Mouse (Mus musculus): ENCODE results near the gene Yipf3. TPM values are rescaled to one million over a fixed set of nuclear protein-coding genes. Genes with fewer than 3 reads are reported as not detected.

Yipf3 gene
- polyA plus RNA-seq, 1 experiment, result 78.3 TPM

DNA sequence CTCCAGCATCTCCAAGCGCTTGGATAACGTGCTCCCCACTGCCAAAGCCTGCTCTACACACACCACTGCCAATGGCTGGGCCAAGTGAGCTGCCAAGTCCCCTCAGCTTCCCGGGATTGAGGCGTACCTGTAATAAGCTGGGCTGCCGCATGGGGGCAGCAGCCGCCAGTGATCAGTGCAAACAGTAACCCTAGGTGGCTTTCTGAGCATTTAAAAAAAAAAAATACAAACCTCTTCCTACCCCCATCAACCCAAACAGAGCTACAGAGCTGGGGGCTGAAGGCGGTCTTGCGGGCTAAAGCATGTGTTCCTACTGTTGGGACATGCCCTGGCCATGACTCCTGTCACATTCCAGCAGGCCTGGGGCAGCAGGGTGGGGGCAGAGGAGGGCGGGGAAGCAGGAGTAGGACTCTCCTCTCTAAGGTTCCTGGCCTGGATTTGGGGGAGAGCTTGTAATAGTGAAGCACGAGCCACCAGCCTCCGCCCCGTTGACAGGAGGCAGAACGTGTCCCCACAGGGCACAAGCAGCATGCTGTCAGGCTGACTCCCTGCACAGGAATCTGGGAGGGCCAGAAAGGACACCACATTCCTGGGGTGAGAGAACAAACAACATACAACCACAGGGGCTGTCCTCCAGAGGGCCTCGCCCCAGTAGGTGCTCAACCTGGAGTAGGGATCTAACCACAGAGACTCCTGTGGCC lies 18.2 kb downstream of the Yipf3 start:
- no peak for TF ChIP-seq MYOG (IDR thresholded peaks at IDR 0.05; ENCODE audit: control insufficient read depth, extremely low read depth, insufficient read length)
- TF ChIP-seq FOSL1 (IDR thresholded peaks at IDR 0.05; ENCODE audit: insufficient read depth, low read length, poor library complexity, severe bottlenecking), result no peak
- TF ChIP-seq CEBPB (IDR thresholded peaks at IDR 0.05; ENCODE audit: low read depth), result no peak
- TF ChIP-seq CTCF (IDR thresholded peaks at IDR 0.05; ENCODE audit: control insufficient read depth, insufficient read depth, insufficient read length), result peak; percentile 67
- no peak for TF ChIP-seq USF1 (IDR thresholded peaks at IDR 0.05; ENCODE audit: low read depth)
- peak; percentile 14 for TF ChIP-seq MYOD1 (IDR thresholded peaks at IDR 0.05; ENCODE audit: control insufficient read depth, insufficient read length, low read depth)
- TF ChIP-seq MAX (IDR thresholded peaks at IDR 0.05), result peak; percentile 96
- peaks cover 81% of the 10 kb centered on the region for H3K79me2 ChIP-seq (ENCODE audit: control insufficient read depth, insufficient read depth)
- H3K36me3 ChIP-seq (ENCODE audit: control insufficient read depth, insufficient read depth), result peaks cover 74% of the 10 kb centered on the region

DNA sequence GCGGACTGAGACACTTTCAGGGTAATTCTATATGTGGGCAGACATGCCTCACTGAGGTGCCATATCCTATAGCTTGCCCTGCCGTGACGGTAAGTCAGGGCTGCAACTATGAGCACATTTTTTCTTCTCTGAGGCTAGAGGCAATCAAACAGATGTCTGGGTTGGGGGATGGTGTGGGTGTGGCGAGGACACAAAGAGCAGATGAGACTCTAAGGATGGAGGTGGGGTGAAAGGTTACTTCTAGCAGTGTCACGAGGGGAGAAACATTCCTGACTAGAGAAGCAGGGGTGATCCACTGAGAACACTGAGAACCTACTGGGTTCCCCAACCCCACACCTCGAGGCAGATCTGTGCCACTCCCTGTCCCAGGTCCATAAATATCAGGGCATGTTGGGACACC lies 19.1 kb downstream of the Yipf3 start:
- TF ChIP-seq CEBPB (IDR thresholded peaks at IDR 0.05; ENCODE audit: low read depth), result no peak
- TF ChIP-seq MAX (IDR thresholded peaks at IDR 0.05), result no peak
- TF ChIP-seq FOSL1 (IDR thresholded peaks at IDR 0.05; ENCODE audit: insufficient read depth, low read length, poor library complexity, severe bottlenecking), result no peak
- TF ChIP-seq MYOD1 (IDR thresholded peaks at IDR 0.05; ENCODE audit: control insufficient read depth, insufficient read length, low read depth), result no peak
- TF ChIP-seq CTCF (IDR thresholded peaks at IDR 0.05; ENCODE audit: control insufficient read depth, insufficient read depth, insufficient read length), result no peak
- no peak for TF ChIP-seq MYOG (IDR thresholded peaks at IDR 0.05; ENCODE audit: control insufficient read depth, extremely low read depth, insufficient read length)
- TF ChIP-seq USF1 (IDR thresholded peaks at IDR 0.05; ENCODE audit: low read depth), result no peak
- Histone ChIP-seq H3K36me3 (ENCODE audit: control insufficient read depth, insufficient read depth) (peaks cover 72% of the 10 kb centered on the region), H3K4me3 (ENCODE audit: insufficient read depth, poor library complexity, severe bottlenecking) (no peak overlapping the region), H3K27me3 (ENCODE audit: control insufficient read depth, insufficient read depth, insufficient read length) (no peaks in the 10 kb centered on the region), H3K79me2 (ENCODE audit: control insufficient read depth, insufficient read depth) (peaks cover 90% of the 10 kb centered on the region), H3ac (ENCODE audit: control insufficient read depth, insufficient read length, low read depth) (peak overlapping the region; percentile 20), H3K79me3 (ENCODE audit: low read depth) (peaks cover 56% of the 10 kb centered on the region)

More for the DNA sequence above, 18.2 kb downstream of the Yipf3 start:
- Histone ChIP-seq H3K4me3 (ENCODE audit: insufficient read depth, poor library complexity, severe bottlenecking) (no peak overlapping the region), H3K79me3 (ENCODE audit: low read depth) (peaks cover 47% of the 10 kb centered on the region), H3ac (ENCODE audit: control insufficient read depth, insufficient read length, low read depth) (peak overlapping the region; percentile 38), H3K27me3 (ENCODE audit: control insufficient read depth, insufficient read depth, insufficient read length) (no peaks in the 10 kb centered on the region)

DNA sequence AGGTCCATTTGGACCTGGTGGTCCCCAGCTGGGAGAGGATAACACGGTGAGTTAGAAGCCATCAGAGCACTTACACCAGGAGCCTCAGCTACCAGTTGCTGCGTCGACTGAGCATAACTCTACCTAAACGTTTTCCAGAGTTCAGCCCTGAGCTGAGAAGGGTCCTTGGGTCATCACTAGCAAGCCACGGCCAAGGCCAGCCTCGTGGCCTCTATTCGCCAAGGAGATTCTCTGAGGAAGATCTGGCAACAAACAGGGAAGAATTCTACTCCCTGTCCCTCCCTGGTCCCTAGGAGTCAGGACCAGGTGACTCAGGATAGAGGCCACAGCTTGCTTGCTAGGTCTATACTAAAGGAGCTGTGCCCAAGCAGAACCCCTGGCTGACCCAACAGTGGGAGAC lies 19.6 kb downstream of the Yipf3 start:
- peaks cover 94% of the 10 kb centered on the region for H3K79me2 ChIP-seq (ENCODE audit: control insufficient read depth, insufficient read depth)
- no peak overlapping the region for H3K4me3 ChIP-seq (ENCODE audit: insufficient read depth, poor library complexity, severe bottlenecking)
- no peak for TF ChIP-seq CTCF (IDR thresholded peaks at IDR 0.05; ENCODE audit: control insufficient read depth, insufficient read depth, insufficient read length)
- no peak for TF ChIP-seq USF1 (IDR thresholded peaks at IDR 0.05; ENCODE audit: low read depth)
- no peak for TF ChIP-seq MYOD1 (IDR thresholded peaks at IDR 0.05; ENCODE audit: control insufficient read depth, insufficient read length, low read depth)
- H3K79me3 ChIP-seq (ENCODE audit: low read depth), result peaks cover 59% of the 10 kb centered on the region
- no peaks in the 10 kb centered on the region for H3K27me3 ChIP-seq (ENCODE audit: control insufficient read depth, insufficient read depth, insufficient read length)
- H3ac ChIP-seq (ENCODE audit: control insufficient read depth, insufficient read length, low read depth), result no peak overlapping the region
- H3K36me3 ChIP-seq (ENCODE audit: control insufficient read depth, insufficient read depth), result peaks cover 67% of the 10 kb centered on the region

DNA sequence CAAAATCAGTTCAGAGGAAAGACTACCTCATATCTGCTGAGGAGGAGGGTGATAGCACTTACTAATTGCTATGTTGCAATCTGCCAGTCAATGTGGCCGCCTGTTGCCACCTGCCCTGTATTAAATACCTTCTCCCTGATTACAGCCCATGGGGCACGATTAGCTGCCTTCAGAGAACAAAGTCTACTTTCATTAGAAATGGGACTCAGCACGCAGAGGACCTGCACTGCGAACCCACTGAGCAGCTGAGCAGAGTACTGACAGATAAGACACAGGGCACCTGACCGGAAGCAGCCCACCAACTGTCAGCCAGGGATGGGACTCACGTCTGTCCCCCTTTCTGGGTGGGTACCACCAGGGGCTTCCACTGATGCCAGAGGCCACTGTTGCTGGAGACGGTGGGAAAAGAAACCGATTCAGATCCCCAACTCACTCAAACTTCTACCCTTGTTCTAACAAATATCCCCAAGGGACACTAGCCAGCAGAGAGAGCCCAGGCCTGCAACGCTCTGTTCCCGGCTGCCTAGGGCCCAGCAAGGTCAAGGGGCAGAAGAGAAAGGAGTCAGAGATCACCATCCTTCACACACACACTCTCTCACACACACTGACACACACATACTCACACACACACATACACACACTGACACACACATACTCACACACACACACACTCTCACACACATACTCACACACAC lies 20.3 kb downstream of the Yipf3 start:
- Histone ChIP-seq H3K79me3 (ENCODE audit: low read depth) (peaks cover 65% of the 10 kb centered on the region), H3ac (ENCODE audit: control insufficient read depth, insufficient read length, low read depth) (no peak overlapping the region), H3K79me2 (ENCODE audit: control insufficient read depth, insufficient read depth) (peaks cover 94% of the 10 kb centered on the region), H3K36me3 (ENCODE audit: control insufficient read depth, insufficient read depth) (peaks cover 62% of the 10 kb centered on the region), H3K4me3 (ENCODE audit: insufficient read depth, poor library complexity, severe bottlenecking) (no peak overlapping the region), H3K27me3 (ENCODE audit: control insufficient read depth, insufficient read depth, insufficient read length) (no peaks in the 10 kb centered on the region)
- TF ChIP-seq CEBPB (IDR thresholded peaks at IDR 0.05; ENCODE audit: low read depth) (no peak), FOSL1 (IDR thresholded peaks at IDR 0.05; ENCODE audit: insufficient read depth, low read length, poor library complexity, severe bottlenecking) (no peak), MAX (IDR thresholded peaks at IDR 0.05) (no peak), CTCF (IDR thresholded peaks at IDR 0.05; ENCODE audit: control insufficient read depth, insufficient read depth, insufficient read length) (no peak), MYOD1 (IDR thresholded peaks at IDR 0.05; ENCODE audit: control insufficient read depth, insufficient read length, low read depth) (no peak), USF1 (IDR thresholded peaks at IDR 0.05; ENCODE audit: low read depth) (no peak), MYOG (IDR thresholded peaks at IDR 0.05; ENCODE audit: control insufficient read depth, extremely low read depth, insufficient read length) (no peak)

DNA sequence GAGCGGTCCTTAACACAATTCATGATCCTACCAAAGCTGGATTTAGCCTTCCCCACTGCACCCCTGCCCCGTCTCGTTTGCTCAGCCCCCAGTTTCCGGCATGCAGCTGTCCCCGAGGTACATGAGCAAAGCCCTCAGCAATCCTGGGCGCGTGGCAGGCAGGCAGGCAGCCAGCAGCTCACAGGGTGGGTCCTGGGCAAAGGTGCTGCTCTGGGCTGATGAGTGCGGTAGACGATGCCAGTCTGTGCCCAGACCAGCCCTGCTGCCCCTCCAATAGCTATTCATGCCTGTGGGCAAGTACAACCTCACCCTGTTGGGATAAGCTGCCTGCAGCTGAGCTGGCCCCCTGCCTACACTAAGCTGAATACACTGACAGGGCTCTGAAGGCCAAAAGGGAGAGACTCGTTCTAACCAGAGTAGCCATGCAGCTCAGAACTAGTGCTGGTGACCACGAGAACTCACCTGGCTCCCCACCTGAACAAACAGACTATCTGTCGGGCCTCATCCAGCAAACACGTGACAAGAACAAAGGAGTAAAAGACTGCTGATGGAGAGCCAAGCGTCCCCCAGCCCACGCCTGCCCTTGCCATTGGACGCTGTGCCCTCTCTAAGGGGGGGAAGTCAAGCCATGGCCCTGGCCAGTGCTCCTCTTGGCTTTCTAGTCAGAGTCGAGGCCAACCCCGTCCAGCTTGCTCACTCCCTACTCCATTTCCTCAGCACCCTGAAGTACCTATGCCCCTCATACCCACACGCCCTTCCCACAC lies 22.1 kb downstream of the Yipf3 start:
- no peaks in the 10 kb centered on the region for H3K27me3 ChIP-seq (ENCODE audit: control insufficient read depth, insufficient read depth, insufficient read length)
- H3K79me3 ChIP-seq (ENCODE audit: low read depth), result peaks cover 61% of the 10 kb centered on the region
- no peak for TF ChIP-seq FOSL1 (IDR thresholded peaks at IDR 0.05; ENCODE audit: insufficient read depth, low read length, poor library complexity, severe bottlenecking)
- TF ChIP-seq CTCF (IDR thresholded peaks at IDR 0.05; ENCODE audit: control insufficient read depth, insufficient read depth, insufficient read length), result no peak
- TF ChIP-seq MYOG (IDR thresholded peaks at IDR 0.05; ENCODE audit: control insufficient read depth, extremely low read depth, insufficient read length), result no peak
- TF ChIP-seq CEBPB (IDR thresholded peaks at IDR 0.05; ENCODE audit: low read depth), result no peak
- peak; percentile 90 for TF ChIP-seq MYOD1 (IDR thresholded peaks at IDR 0.05; ENCODE audit: control insufficient read depth, insufficient read length, low read depth)
- no peak for TF ChIP-seq MAX (IDR thresholded peaks at IDR 0.05)
- peak overlapping the region; percentile 12 for H3ac ChIP-seq (ENCODE audit: control insufficient read depth, insufficient read length, low read depth)
- H3K4me3 ChIP-seq (ENCODE audit: insufficient read depth, poor library complexity, severe bottlenecking), result no peak overlapping the region
- peaks cover 82% of the 10 kb centered on the region for H3K79me2 ChIP-seq (ENCODE audit: control insufficient read depth, insufficient read depth)
- H3K36me3 ChIP-seq (ENCODE audit: control insufficient read depth, insufficient read depth), result peaks cover 47% of the 10 kb centered on the region
